Mouse (Mus musculus): ENCODE measurements at regions not wholly inside any gene's neighbourhood (a gene's known extent, or its start where the extent isn't known, plus 50 kb on each side); places are given as distances from the start of the nearest gene placed in this dataset.
A peak's percentile ranks its signal among the peaks of the same experiment; 100 is the strongest.

GRCm38 (mm10) chr12:58560840-58561239 lies 291.8 kb upstream of the Clec14a start:
- Histone ChIP-seq H3K27ac (replicated peaks) (no peak overlapping the region), H3K36me3 (no peaks in the 10 kb centered on the region), H3K27me3 (no peaks in the 10 kb centered on the region), H3K4me3 (no peak overlapping the region), H3K4me2 (no peak overlapping the region), H3K9ac (no peak overlapping the region), H3K9me3 (no peaks in the 10 kb centered on the region), H3K4me1 (replicated peaks) (no peaks in the 10 kb centered on the region)
- ATAC-seq (ENCODE audit: low FRiP score, low read depth) = no peak
- WGBS = 80% methylated on average over 5 of the region's 5 CpGs

DNA sequence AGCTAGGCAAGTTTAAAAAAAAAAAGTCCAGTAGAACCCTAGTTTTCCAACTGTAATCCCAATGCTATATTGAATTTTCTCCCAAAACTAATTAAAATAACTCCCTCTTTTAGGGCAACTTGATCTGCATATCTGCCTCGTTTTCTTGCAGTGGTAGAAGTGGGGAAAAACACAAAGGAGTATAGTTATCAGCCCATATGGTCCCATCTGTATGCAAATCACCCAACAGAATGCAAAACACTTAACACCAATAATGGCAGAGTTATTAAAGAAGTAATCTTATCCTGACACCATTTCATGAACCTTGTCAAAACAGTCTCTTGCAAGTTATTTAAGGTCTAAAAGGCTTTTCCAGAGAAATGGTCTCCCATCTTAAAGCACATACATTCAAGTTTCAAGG lies 290.7 kb upstream of the Clec14a start:
- WGBS = 30% methylated on average over 1 of the region's 1 CpGs
- no peak overlapping the region for H3K9ac ChIP-seq
- H3K4me2 ChIP-seq = no peak overlapping the region
- H3K36me3 ChIP-seq = no peaks in the 10 kb centered on the region
- no peak overlapping the region for H3K4me3 ChIP-seq
- H3K9me3 ChIP-seq = no peaks in the 10 kb centered on the region
- ATAC-seq (ENCODE audit: low FRiP score, low read depth) = no peak
- H3K27ac ChIP-seq (replicated peaks) = no peak overlapping the region
- no peaks in the 10 kb centered on the region for H3K4me1 ChIP-seq (replicated peaks)
- no peaks in the 10 kb centered on the region for H3K27me3 ChIP-seq

- WGBS = 82% methylated on average over 4 of the region's 4 CpGs
- Histone ChIP-seq H3K27me3 (no peaks in the 10 kb centered on the region), H3K9ac (no peak overlapping the region), H3K4me3 (no peak overlapping the region), H3K27ac (replicated peaks) (no peak overlapping the region), H3K4me2 (no peak overlapping the region), H3K36me3 (no peaks in the 10 kb centered on the region), H3K4me1 (replicated peaks) (no peaks in the 10 kb centered on the region), H3K9me3 (no peaks in the 10 kb centered on the region)
- no peak for ATAC-seq (ENCODE audit: low FRiP score, low read depth)
Measured at GRCm38 (mm10) chr12:58557261-58557660, 288.2 kb upstream of the Clec14a start.

- Histone ChIP-seq H3K36me3 (no peaks in the 10 kb centered on the region), H3K9ac (no peak overlapping the region), H3K4me3 (no peak overlapping the region), H3K27ac (replicated peaks) (no peak overlapping the region), H3K27me3 (no peaks in the 10 kb centered on the region), H3K4me2 (no peak overlapping the region), H3K9me3 (no peaks in the 10 kb centered on the region), H3K4me1 (replicated peaks) (no peaks in the 10 kb centered on the region)
- no peak for ATAC-seq (ENCODE audit: low FRiP score, low read depth)
- WGBS = 88% methylated on average over 4 of the region's 4 CpGs
Measured at GRCm38 (mm10) chr12:58556741-58557140, 287.7 kb upstream of the Clec14a start.

GRCm38 (mm10) chr12:58556060-58556459 lies 287.0 kb upstream of the Clec14a start:
- 84% methylated on average over 1 of the region's 1 CpGs for WGBS

GRCm38 (mm10) chr12:58550859-58551761 lies 282.0 kb upstream of the Clec14a start:
- Histone ChIP-seq H3K4me3 (no peak overlapping the region), H3K9me3 (no peaks in the 10 kb centered on the region), H3K36me3 (no peaks in the 10 kb centered on the region), H3K4me1 (replicated peaks) (peaks cover 8% of the 10 kb centered on the region), H3K27me3 (no peaks in the 10 kb centered on the region), H3K9ac (no peak overlapping the region), H3K27ac (replicated peaks) (no peak overlapping the region), H3K4me2 (no peak overlapping the region)
- ATAC-seq (ENCODE audit: low FRiP score, low read depth) = 0 out of 2 replicates have a peak, but pooled peaks have one; percentile 45
- 27% methylated on average over 9 of the region's 9 CpGs for WGBS

More at GRCm38 (mm10) chr12:58556060-58556459, 287.0 kb upstream of the Clec14a start:
- Histone ChIP-seq H3K36me3 (no peaks in the 10 kb centered on the region), H3K9ac (no peak overlapping the region), H3K9me3 (no peaks in the 10 kb centered on the region), H3K4me3 (no peak overlapping the region), H3K27me3 (no peaks in the 10 kb centered on the region), H3K4me2 (no peak overlapping the region), H3K27ac (replicated peaks) (no peak overlapping the region), H3K4me1 (replicated peaks) (no peaks in the 10 kb centered on the region)
- ATAC-seq (ENCODE audit: low FRiP score, low read depth) = no peak

- Histone ChIP-seq H3K27ac (replicated peaks) (no peak overlapping the region), H3K4me2 (no peak overlapping the region), H3K9ac (no peak overlapping the region), H3K36me3 (no peaks in the 10 kb centered on the region), H3K9me3 (no peaks in the 10 kb centered on the region), H3K4me3 (no peak overlapping the region), H3K27me3 (no peaks in the 10 kb centered on the region), H3K4me1 (replicated peaks) (peaks cover 8% of the 10 kb centered on the region)
- 53% methylated on average over 4 of the region's 4 CpGs for WGBS
- peak; percentile 72; the same call in 1 of the 2 replicates for ATAC-seq (ENCODE audit: low FRiP score, low read depth)
Measured at GRCm38 (mm10) chr12:58545832-58546538, 276.9 kb upstream of the Clec14a start.

DNA sequence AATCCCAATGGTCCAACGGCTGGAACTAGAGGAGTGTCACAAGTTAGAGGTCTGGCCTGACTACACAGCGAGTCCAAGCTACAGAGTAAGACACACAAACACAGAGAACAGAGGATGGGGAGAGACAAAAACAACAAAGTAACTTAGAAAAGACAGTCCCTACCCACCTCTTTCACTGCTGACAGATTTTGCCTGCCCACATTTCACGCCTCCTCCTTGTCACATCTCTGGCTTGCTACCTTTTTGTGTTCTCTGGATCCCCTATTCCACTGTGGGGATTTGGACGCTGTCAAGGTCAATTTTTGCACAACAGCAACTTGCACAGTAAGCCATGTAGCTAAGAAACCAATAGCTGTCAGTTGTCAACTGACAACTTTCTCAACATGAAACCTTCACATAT lies 275.8 kb upstream of the Clec14a start:
- ATAC-seq (ENCODE audit: low FRiP score, low read depth) = no peak
- H3K27me3 ChIP-seq = no peaks in the 10 kb centered on the region
- H3K4me1 ChIP-seq (replicated peaks) = no peaks in the 10 kb centered on the region
- no peak overlapping the region for H3K9ac ChIP-seq
- H3K36me3 ChIP-seq = no peaks in the 10 kb centered on the region
- 67% methylated on average over 4 of the region's 4 CpGs for WGBS
- H3K4me2 ChIP-seq = no peak overlapping the region
- H3K4me3 ChIP-seq = no peak overlapping the region
- H3K9me3 ChIP-seq = no peaks in the 10 kb centered on the region
- no peak overlapping the region for H3K27ac ChIP-seq (replicated peaks)

- WGBS = 63% methylated on average over 5 of the region's 5 CpGs
Measured at GRCm38 (mm10) chr12:58538305-58538719, 269.2 kb upstream of the Clec14a start.

DNA sequence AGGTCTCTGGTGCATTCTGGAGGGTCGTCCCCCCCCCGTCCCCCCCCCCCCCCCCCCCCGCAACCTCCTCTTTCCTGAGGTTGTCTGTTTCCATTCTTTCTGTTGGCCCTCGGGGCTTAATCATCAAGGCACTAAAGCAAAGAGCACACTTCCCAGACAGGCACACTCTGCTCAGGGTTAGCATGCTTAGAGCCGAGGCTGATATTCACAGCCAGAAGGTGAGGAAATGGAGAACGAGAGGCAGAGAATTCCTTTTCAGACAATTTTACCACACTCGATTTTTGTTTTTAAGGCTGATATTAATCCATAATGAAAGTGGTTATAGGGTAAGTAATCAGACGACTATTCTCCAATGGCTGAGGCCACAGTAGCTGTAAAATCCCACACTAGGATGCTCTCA lies 268.7 kb upstream of the Clec14a start:
- Histone ChIP-seq H3K36me3 (no peaks in the 10 kb centered on the region), H3K27me3 (no peaks in the 10 kb centered on the region), H3K9me3 (no peaks in the 10 kb centered on the region), H3K9ac (no peak overlapping the region), H3K4me2 (no peak overlapping the region), H3K4me3 (no peak overlapping the region), H3K4me1 (replicated peaks) (no peaks in the 10 kb centered on the region), H3K27ac (replicated peaks) (no peak overlapping the region)
- ATAC-seq (ENCODE audit: low FRiP score, low read depth) = no peak
- 76% methylated on average over 7 of the region's 8 CpGs for WGBS

More at GRCm38 (mm10) chr12:58538305-58538719, 269.2 kb upstream of the Clec14a start:
- Histone ChIP-seq H3K9ac (no peak overlapping the region), H3K27ac (replicated peaks) (no peak overlapping the region), H3K4me1 (replicated peaks) (no peaks in the 10 kb centered on the region), H3K4me2 (no peak overlapping the region), H3K9me3 (no peaks in the 10 kb centered on the region), H3K4me3 (no peak overlapping the region), H3K27me3 (no peaks in the 10 kb centered on the region), H3K36me3 (no peaks in the 10 kb centered on the region)
- no peak for ATAC-seq (ENCODE audit: low FRiP score, low read depth)

- no peaks in the 10 kb centered on the region for H3K36me3 ChIP-seq
- 0 out of 2 replicates have a peak, but pooled peaks have one; percentile 63 for ATAC-seq (ENCODE audit: low FRiP score, low read depth)
- WGBS = 29% methylated on average over 7 of the region's 7 CpGs
Measured at GRCm38 (mm10) chr12:58536381-58536992, 267.4 kb upstream of the Clec14a start.

GRCm38 (mm10) chr12:58530306-58530705 lies 261.2 kb upstream of the Clec14a start:
- Histone ChIP-seq H3K27me3 (no peaks in the 10 kb centered on the region), H3K4me3 (no peak overlapping the region), H3K4me2 (no peak overlapping the region), H3K4me1 (replicated peaks) (no peaks in the 10 kb centered on the region), H3K9me3 (no peaks in the 10 kb centered on the region), H3K36me3 (no peaks in the 10 kb centered on the region), H3K9ac (no peak overlapping the region), H3K27ac (replicated peaks) (no peak overlapping the region)
- ATAC-seq (ENCODE audit: low FRiP score, low read depth) = no peak
- WGBS = 48% methylated on average over 3 of the region's 3 CpGs

More at GRCm38 (mm10) chr12:58536381-58536992, 267.4 kb upstream of the Clec14a start:
- Histone ChIP-seq H3K9me3 (no peaks in the 10 kb centered on the region), H3K4me3 (no peak overlapping the region), H3K27me3 (no peaks in the 10 kb centered on the region), H3K9ac (no peak overlapping the region), H3K4me2 (no peak overlapping the region), H3K4me1 (replicated peaks) (no peaks in the 10 kb centered on the region), H3K27ac (replicated peaks) (no peak overlapping the region)
